Mouse (Mus musculus) megakaryocyte, embryonic 14.5 days (primary cell): ENCODE data around the gene Zic2. TPM values are rescaled to one million over a fixed set of nuclear protein-coding genes. Genes with fewer than 3 reads are reported as not detected.

Experiments used
- H3K27me3 ChIP-seq: replicated peaks from 2 replicates; pipeline ENCODE3; 2012; ENCODE audit warnings: inconsistent platforms
- H3K36me3 ChIP-seq: replicated peaks from 2 replicates; pipeline ENCODE3; 2012; ENCODE audit warnings: low read length, inconsistent platforms, mixed read lengths
- H3K4me1 ChIP-seq: 2 replicates; pipeline ENCODE4 v1.6.1; 2012; ENCODE audit warnings: inconsistent platforms
- H3K4me3 ChIP-seq: replicated peaks from 2 replicates; pipeline ENCODE3; 2012; ENCODE audit warnings: moderate library complexity, mild to moderate bottlenecking, inconsistent platforms
- H3K9me3 ChIP-seq: 2 replicates; pipeline ENCODE4 v1.6.1; 2012; ENCODE audit warnings: inconsistent platforms
- FLI1 ChIP-seq: IDR thresholded peaks from 2 replicates; pipeline ENCODE4 v1.6.1; 2012; ENCODE audit warnings: low read length, inconsistent platforms, mixed read lengths
- GATA1 ChIP-seq: IDR thresholded peaks from 3 replicates; pipeline ENCODE4 v1.6.1; 2012; ENCODE audit warnings: mixed read lengths, low read length, inconsistent platforms, borderline replicate concordance
- polyA plus RNA-seq: library from polyadenylated mRNA; stranded (reverse); fragments of >175 nt; gene quantifications from 2 replicates; pipeline ENCODE4 v1.2.3, GENCODE M21; 2012; ENCODE audit warnings: low replicate concordance; ENCODE audit not compliant: insufficient read depth

The Zic2 gene
- polyA plus RNA-seq, 1 experiment = not detected

DNA sequence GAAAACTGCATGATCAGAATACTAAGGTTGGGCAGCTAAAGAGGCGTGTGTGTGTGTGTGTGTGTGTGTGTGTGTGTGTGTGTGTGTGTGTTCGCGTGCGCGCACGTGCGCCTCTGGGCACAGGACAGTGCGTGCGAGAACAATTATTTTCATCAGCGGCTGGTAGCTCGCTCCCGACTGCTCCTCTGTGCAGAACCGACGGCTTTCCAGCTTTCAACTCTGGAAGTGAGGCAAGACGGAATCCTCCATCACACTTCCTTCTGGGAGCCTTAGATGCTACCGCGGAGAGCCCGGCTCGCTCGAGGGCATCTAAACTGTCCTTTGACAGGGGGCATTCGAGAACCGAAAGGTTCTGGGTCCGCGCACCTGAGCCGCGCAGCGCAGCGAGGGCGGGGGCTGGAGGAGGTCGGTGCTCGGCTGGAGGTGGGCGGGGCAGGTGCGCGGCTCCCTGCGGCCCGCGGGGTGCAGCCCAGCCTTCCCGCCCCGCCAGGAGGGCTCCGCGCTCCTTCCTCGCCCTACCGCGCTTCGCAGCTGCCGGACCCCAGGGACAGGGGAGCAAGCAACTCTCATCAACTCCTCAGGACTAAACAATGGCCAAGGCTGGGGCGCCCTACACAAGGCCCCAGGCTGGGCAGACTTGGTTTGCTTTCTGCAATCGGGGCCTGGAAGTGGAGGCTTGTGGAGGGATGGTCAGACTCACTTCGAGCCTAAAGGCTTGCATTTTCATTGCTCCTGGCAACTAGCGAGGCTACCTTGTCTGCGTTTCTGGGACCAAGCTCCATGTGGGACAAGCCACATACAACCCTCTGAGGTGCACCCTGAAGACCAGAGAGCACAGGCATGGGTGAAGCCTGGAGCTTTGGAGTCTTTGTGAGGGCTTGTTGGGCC, 15.4 kb downstream of the Zic2 start, which contains the start of gene Gm10837:
Gene Gm10837 (plus strand): TSS at position 146 of the 888 bp plus-strand sequence.
- Histone ChIP-seq H3K4me3 (peak within 1 kb of the TSS; percentile 29), H3K9me3 (peaks cover 21% of the 10 kb centered on the region)
- no peak for TF ChIP-seq FLI1
- TF ChIP-seq GATA1 = no peak

DNA sequence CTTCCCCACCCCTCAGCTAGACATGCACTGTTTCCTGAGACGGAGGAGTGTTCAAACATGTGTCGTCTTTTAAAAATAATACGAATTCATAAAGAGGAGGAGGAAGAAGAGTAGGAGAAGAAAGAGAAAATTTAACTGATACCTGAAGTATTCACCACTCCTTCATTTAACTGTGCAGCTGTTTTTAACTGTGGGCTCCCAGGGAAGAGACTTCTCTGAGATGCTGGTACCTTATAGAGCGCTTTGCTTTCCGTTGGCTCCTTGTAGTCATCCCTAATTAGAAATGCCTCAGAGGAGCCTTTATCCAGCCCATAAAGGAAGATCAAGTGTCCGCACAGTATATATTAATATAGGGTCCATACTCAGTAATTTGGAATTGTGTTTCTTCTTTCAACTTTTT, 16.3 kb downstream of the Zic2 start:
- peaks cover 27% of the 10 kb centered on the region for H3K9me3 ChIP-seq
- H3K4me3 ChIP-seq = no peak overlapping the region
- peaks cover 76% of the 10 kb centered on the region for H3K27me3 ChIP-seq
- no peaks in the 10 kb centered on the region for H3K36me3 ChIP-seq
- H3K4me1 ChIP-seq = peaks cover 8% of the 10 kb centered on the region
- TF ChIP-seq GATA1 (no peak), FLI1 (no peak)

More for the DNA sequence above, 15.4 kb downstream of the Zic2 start, which contains the start of gene Gm10837:
- Histone ChIP-seq H3K4me1 (peaks cover 8% of the 10 kb centered on the region), H3K36me3 (no peaks in the 10 kb centered on the region), H3K27me3 (peaks cover 79% of the 10 kb centered on the region)

DNA sequence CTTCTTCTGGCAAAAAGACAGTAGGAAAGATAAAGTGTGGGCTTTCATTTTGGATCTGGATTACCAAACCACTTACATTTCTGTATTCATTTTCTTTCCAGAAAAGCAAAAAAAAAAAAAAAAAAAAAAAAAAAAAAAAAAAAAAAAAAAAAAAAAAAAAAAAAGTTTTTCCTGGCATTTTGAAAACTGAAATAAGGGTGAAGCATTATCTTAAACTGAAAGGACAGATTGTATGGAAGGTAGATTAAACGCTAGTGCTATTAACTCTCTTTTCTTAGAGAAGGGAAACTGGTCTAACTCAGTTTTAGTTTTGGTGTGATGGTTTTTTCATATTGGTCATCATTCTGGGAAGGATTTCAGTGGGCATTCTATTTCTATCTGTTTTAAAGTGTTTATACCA, 16.8 kb downstream of the Zic2 start:
- H3K9me3 ChIP-seq = peaks cover 29% of the 10 kb centered on the region

GRCm38 (mm10) chr14:122509058-122509457, 33.8 kb downstream of the Zic2 start:
- H3K4me1 ChIP-seq = no peaks in the 10 kb centered on the region
- TF ChIP-seq GATA1 (no peak), FLI1 (no peak)
- H3K4me3 ChIP-seq = no peak overlapping the region
- H3K27me3 ChIP-seq = peaks cover 14% of the 10 kb centered on the region
- no peaks in the 10 kb centered on the region for H3K36me3 ChIP-seq
- no peaks in the 10 kb centered on the region for H3K9me3 ChIP-seq

More for the DNA sequence above, 16.8 kb downstream of the Zic2 start:
- Histone ChIP-seq H3K36me3 (no peaks in the 10 kb centered on the region), H3K4me1 (peaks cover 8% of the 10 kb centered on the region), H3K4me3 (no peak overlapping the region), H3K27me3 (peaks cover 71% of the 10 kb centered on the region)
- TF ChIP-seq FLI1 (no peak), GATA1 (no peak)

DNA sequence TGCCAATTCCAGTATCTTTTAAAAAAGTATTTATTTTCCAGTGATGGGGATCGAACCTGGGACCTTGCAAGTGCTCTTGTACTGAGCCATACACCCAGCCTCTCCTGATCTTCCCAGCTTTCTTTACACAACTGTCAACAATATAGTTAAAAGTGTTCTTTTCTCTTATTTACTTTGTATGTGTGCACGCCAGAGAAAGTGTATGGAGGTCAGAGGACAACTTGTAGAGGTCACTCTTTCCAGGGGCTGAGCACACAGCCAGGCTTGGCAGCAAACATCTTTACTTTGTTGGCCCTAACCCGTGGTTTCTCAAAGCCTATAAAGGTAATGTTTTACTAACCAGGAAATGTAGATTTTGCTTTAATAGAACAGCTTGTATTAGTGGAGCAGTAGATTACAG, 36.3 kb downstream of the Zic2 start:
- H3K27me3 ChIP-seq = peaks cover 18% of the 10 kb centered on the region
- no peaks in the 10 kb centered on the region for H3K9me3 ChIP-seq
- no peak for TF ChIP-seq FLI1
- TF ChIP-seq GATA1 = no peak
- no peaks in the 10 kb centered on the region for H3K36me3 ChIP-seq
- no peak overlapping the region for H3K4me3 ChIP-seq
- no peaks in the 10 kb centered on the region for H3K4me1 ChIP-seq

- TF ChIP-seq GATA1 (no peak), FLI1 (no peak)
- Histone ChIP-seq H3K4me3 (no peak overlapping the region), H3K9me3 (no peaks in the 10 kb centered on the region), H3K27me3 (peaks cover 18% of the 10 kb centered on the region), H3K4me1 (no peaks in the 10 kb centered on the region), H3K36me3 (no peaks in the 10 kb centered on the region)
Measured at GRCm38 (mm10) chr14:122513511-122514036, 38.3 kb downstream of the Zic2 start.

DNA sequence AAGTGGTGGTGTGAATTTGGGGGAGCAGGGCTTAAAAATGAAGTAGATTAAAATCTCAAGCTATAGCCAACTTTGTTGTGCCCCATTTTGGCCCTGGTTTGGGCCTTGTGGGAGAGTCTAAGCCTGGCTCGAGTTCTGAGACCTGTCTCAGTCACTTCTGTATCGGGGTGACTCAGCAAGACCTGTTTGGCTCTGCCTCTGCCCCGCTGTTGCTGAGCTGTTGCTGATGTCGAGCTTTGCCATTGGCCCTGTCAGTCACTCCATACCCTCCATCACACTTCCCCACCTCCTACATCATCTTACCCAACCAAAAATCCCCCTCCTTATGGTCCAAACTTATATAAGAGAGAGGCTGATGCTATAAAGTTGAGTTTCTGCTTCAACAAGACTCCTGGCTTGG, 53.2 kb downstream of the Zic2 start:
- H3K27me3 ChIP-seq = no peaks in the 10 kb centered on the region
- H3K4me3 ChIP-seq = no peak overlapping the region
- H3K4me1 ChIP-seq = no peaks in the 10 kb centered on the region
- no peak for TF ChIP-seq GATA1
- no peak for TF ChIP-seq FLI1
- no peaks in the 10 kb centered on the region for H3K36me3 ChIP-seq
- 0 out of 2 replicates have a peak, but pooled peaks cover 3% of the 10 kb centered on the region for H3K9me3 ChIP-seq

Other genes with a start within 250 kb of the Zic2 start
- gene Gm5089, start 24.3 kb upstream of the Zic2 start, polyA plus RNA-seq = not detected in 2 replicates
- gene Zic5, start 9.8 kb upstream of the Zic2 start, polyA plus RNA-seq = not detected in 2 replicates
- gene Gm10837, start 15.2 kb downstream of the Zic2 start, polyA plus RNA-seq = not detected in 2 replicates
- 2.5 and 31.6 TPM in 2 replicates for gene Pcca, start 58.9 kb downstream of the Zic2 start, polyA plus RNA-seq